Mouse (Mus musculus) MEL (cell line): ENCODE data around the gene Apon. TPM values are rescaled to one million over a fixed set of nuclear protein-coding genes. Genes with fewer than 3 reads are reported as not detected.

ENCODE experiments used
- DNase-seq: peaks from one replicate; pipeline ENCODE4 v3.0.0; 2011; ENCODE audit warnings: low read depth, low spot score
- H3K27ac ChIP-seq: 2 replicates; pipeline ENCODE4 v1.5.1; 2012; ENCODE audit warnings: low read depth, mild to moderate bottlenecking, control low read depth, low read length, moderate library complexity; ENCODE audit not compliant: control insufficient read depth
- H3K27me3 ChIP-seq, 2 experiments: fragments of 150-350 bp in 1 of 2; sonication (generic) in 1 of 2; 2 replicates each; pipeline ENCODE4 v1.6.1; 2012; ENCODE audit warnings: low read length in 2 of 2, mild to moderate bottlenecking in 2 of 2, improper control_type of control experiment in 1 of 2, moderate library complexity in 1 of 2; ENCODE audit not compliant: insufficient read depth in 2 of 2, control insufficient read depth in 1 of 2
- H3K36me3 ChIP-seq, 2 experiments: 2 replicates each; pipeline ENCODE4 v1.6.1; 2012 to 2014; ENCODE audit warnings: low read length in 2 of 2, improper control_type of control experiment in 1 of 2, inconsistent platforms in 1 of 2, mild to moderate bottlenecking in 1 of 2; ENCODE audit not compliant: insufficient read depth in 2 of 2, control insufficient read depth in 1 of 2
- H3K4me1 ChIP-seq, 2 experiments: fragments of 150-350 bp in 1 of 2; sonication (generic) in 1 of 2; 2 replicates each; pipeline ENCODE4 v1.6.1; 2012; ENCODE audit warnings: low read length in 2 of 2, improper control_type of control experiment in 1 of 2, mild to moderate bottlenecking in 1 of 2; ENCODE audit not compliant: insufficient read depth in 2 of 2, control insufficient read depth in 1 of 2
- H3K4me3 ChIP-seq, 2 experiments: fragments of 150-350 bp in 1 of 2; sonication (generic) in 1 of 2; 2 replicates each; pipeline ENCODE4 v1.5.1; 2012; ENCODE audit warnings: low read depth in 2 of 2, low read length in 2 of 2, mild to moderate bottlenecking in 2 of 2, moderate library complexity in 2 of 2, control low read depth in 1 of 2, improper control_type of control experiment in 1 of 2; ENCODE audit not compliant: control insufficient read depth in 1 of 2, insufficient read depth in 1 of 2
- H3K79me2 ChIP-seq: 2 replicates; pipeline ENCODE4 v1.6.1; 2012; ENCODE audit warnings: mild to moderate bottlenecking, low read length, moderate library complexity; ENCODE audit not compliant: control insufficient read depth, poor library complexity, insufficient read depth
- H3K9ac ChIP-seq: 2 replicates; pipeline ENCODE4 v1.6.1; 2012; ENCODE audit warnings: low read depth, mild to moderate bottlenecking, control low read depth, low read length, moderate library complexity; ENCODE audit not compliant: control insufficient read depth, poor library complexity, severe bottlenecking
- H3K9me3 ChIP-seq: fragments of 150-350 bp; sonication (generic); replicated peaks from 2 replicates; pipeline ENCODE4 v1.6.1; 2012; ENCODE audit warnings: mild to moderate bottlenecking, low read length, improper control_type of control experiment, moderate library complexity; ENCODE audit not compliant: insufficient read depth
- CHD1 ChIP-seq: IDR thresholded peaks from 2 replicates; pipeline ENCODE4 v1.6.1; 2012; ENCODE audit warnings: low read depth, mild to moderate bottlenecking, inconsistent platforms, low read length, improper control_type of control experiment
- CHD2 ChIP-seq: IDR thresholded peaks from 2 replicates; pipeline ENCODE4 v1.6.1; 2011; ENCODE audit warnings: low read length, improper control_type of control experiment
- CTCF ChIP-seq, 3 experiments: IDR thresholded peaks in 2 of 3; conservative IDR thresholded peaks in 1 of 3; 2 replicates each; pipeline ENCODE4 v1.5.1; 2011 to 2012; ENCODE audit warnings: low read length in 3 of 3, low read depth in 2 of 3, mild to moderate bottlenecking in 2 of 3, improper control_type of control experiment in 1 of 3, inconsistent platforms in 1 of 3, mixed read lengths in 1 of 3, moderate library complexity in 1 of 3; ENCODE audit not compliant: control insufficient read depth in 1 of 3, insufficient read depth in 1 of 3, poor library complexity in 1 of 3, severe bottlenecking in 1 of 3
- ETS1 ChIP-seq: IDR thresholded peaks from 2 replicates; pipeline ENCODE4 v1.6.1; 2012; ENCODE audit warnings: low read depth, mild to moderate bottlenecking, inconsistent platforms, low read length, improper control_type of control experiment, moderate library complexity
- GATA1 ChIP-seq: IDR thresholded peaks from 2 replicates; pipeline ENCODE4 v1.6.1; 2011; ENCODE audit warnings: low read depth, low read length, improper control_type of control experiment
- HCFC1 ChIP-seq: IDR thresholded peaks from 2 replicates; pipeline ENCODE4 v1.6.1; 2012; ENCODE audit warnings: low read depth, mild to moderate bottlenecking, inconsistent platforms, low read length, improper control_type of control experiment, moderate library complexity
- KAT2A ChIP-seq: conservative IDR thresholded peaks from 2 replicates; pipeline ENCODE4 v1.6.1; 2012; ENCODE audit warnings: low read depth, low read length, improper control_type of control experiment, inconsistent platforms
- MAFK ChIP-seq: IDR thresholded peaks from 2 replicates; pipeline ENCODE4 v1.6.1; 2011; ENCODE audit warnings: low read depth, mild to moderate bottlenecking, low read length, improper control_type of control experiment, borderline replicate concordance
- MAZ ChIP-seq: IDR thresholded peaks from 2 replicates; pipeline ENCODE4 v1.6.1; 2012; ENCODE audit warnings: low read depth, mild to moderate bottlenecking, inconsistent platforms, low read length, improper control_type of control experiment
- MEF2A ChIP-seq: IDR thresholded peaks from 2 replicates; pipeline ENCODE4 v1.6.1; 2014; ENCODE audit warnings: low read depth, mild to moderate bottlenecking, inconsistent platforms, low read length, improper control_type of control experiment; ENCODE audit not compliant: poor library complexity, insufficient replicate concordance, severe bottlenecking; ENCODE audit errors: extremely low read depth
- MYC ChIP-seq: IDR thresholded peaks from 2 replicates; pipeline ENCODE4 v1.6.1; 2011; ENCODE audit warnings: low read depth, mild to moderate bottlenecking, low read length, improper control_type of control experiment, moderate library complexity
- NELFE ChIP-seq: IDR thresholded peaks from 2 replicates; pipeline ENCODE4 v1.6.1; 2011; ENCODE audit warnings: low read depth, low read length, improper control_type of control experiment
- POLR2A ChIP-seq, 2 experiments: IDR thresholded peaks; 2 replicates each; pipeline ENCODE4 v1.6.1; 2011 to 2012; ENCODE audit warnings: low read length in 2 of 2, mild to moderate bottlenecking in 2 of 2, control low read depth in 1 of 2, improper control_type of control experiment in 1 of 2, low read depth in 1 of 2, moderate library complexity in 1 of 2; ENCODE audit not compliant: control insufficient read depth in 1 of 2, insufficient read depth in 1 of 2, poor library complexity in 1 of 2
- RAD21 ChIP-seq: IDR thresholded peaks from 2 replicates; pipeline ENCODE4 v1.6.1; 2011; ENCODE audit warnings: mild to moderate bottlenecking, low read depth, low read length, improper control_type of control experiment
- RCOR1 ChIP-seq: IDR thresholded peaks from 2 replicates; pipeline ENCODE4 v1.6.1; 2012; ENCODE audit warnings: low read depth, mild to moderate bottlenecking, inconsistent platforms, low read length, improper control_type of control experiment
- SIN3A ChIP-seq: IDR thresholded peaks from 2 replicates; pipeline ENCODE4 v1.6.1; 2012; ENCODE audit warnings: low read length, improper control_type of control experiment, inconsistent platforms
- SMC3 ChIP-seq: IDR thresholded peaks from 2 replicates; pipeline ENCODE4 v1.6.1; 2011; ENCODE audit warnings: low read depth, low read length, improper control_type of control experiment
- TBP ChIP-seq: IDR thresholded peaks from 2 replicates; pipeline ENCODE4 v1.8.0; 2011; ENCODE audit warnings: low read depth, low read length, improper control_type of control experiment
- USF1 ChIP-seq: IDR thresholded peaks from 2 replicates; pipeline ENCODE4 v1.6.1; 2014; ENCODE audit warnings: low read depth, mild to moderate bottlenecking, inconsistent platforms, low read length, improper control_type of control experiment, moderate library complexity
- ZC3H11A ChIP-seq: IDR thresholded peaks from 2 replicates; pipeline ENCODE4 v1.6.1; 2012; ENCODE audit warnings: low read depth, mild to moderate bottlenecking, inconsistent platforms, low read length, improper control_type of control experiment
- ZKSCAN1 ChIP-seq: IDR thresholded peaks from 2 replicates; pipeline ENCODE4 v1.6.1; 2012; ENCODE audit warnings: low read depth, mild to moderate bottlenecking, inconsistent platforms, low read length, improper control_type of control experiment, moderate library complexity
- ZNF384 ChIP-seq: IDR thresholded peaks from 2 replicates; pipeline ENCODE4 v1.6.1; 2012; ENCODE audit warnings: low read depth, mild to moderate bottlenecking, inconsistent platforms, low read length, improper control_type of control experiment
- polyA plus RNA-seq, 2 experiments: library from polyadenylated mRNA; stranded (reverse) in 1 of 2; unstranded in 1 of 2; fragments of >175 nt in 1 of 2; fragments of >200 nt in 1 of 2; gene quantifications; 2 replicates each; pipeline versions ENCODE4 v1.2.1 to v1.2.4; 2012; ENCODE audit warnings: low replicate concordance in 2 of 2, low read depth in 1 of 2; ENCODE audit not compliant: insufficient read length in 2 of 2, insufficient read depth in 1 of 2, missing spikeins in 1 of 2
- total RNA-seq: library from RNA; depleted of rRNA; stranded (reverse); fragments of 300-350 nt; gene quantifications from 2 replicates; pipeline ENCODE4 v1.2.3, GENCODE M21; 2012

Gene Apon
- total and polyA plus RNA-seq, 3 experiments, result 0.27 to 0.46 TPM; not detected in 1

DNA sequence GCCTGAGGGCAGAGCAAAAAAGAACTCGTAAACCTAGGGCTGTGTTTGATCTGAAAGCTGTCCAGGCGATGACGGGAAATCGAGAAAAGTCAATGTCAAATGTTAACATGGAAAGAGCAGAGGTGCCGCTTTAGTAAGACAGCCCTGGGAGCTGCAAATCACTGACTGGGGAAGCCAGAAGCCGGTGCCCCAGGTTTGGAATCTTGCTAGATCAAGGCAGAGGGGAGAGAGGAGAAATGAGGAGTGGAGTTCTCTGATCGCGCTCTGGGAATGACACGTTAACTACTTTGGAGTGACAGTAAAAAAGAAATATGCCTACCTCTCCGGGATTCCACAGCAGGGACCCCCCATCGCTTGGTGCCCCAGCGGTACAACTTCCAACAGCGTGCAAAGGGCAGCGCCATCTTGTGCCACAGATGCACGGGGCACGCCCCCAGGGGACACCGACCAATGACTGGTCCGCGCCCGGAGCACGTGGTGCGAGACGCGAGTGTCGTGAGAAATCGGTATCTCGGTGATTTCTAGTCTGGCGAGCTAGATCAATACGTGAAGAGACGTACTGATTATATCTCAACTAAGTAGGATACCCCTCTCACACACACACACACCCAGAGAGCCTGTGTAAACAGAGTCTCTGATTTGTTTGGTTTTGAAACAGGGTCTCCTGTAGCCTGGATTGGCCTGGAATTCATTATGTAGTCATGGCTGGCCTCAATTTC, 42.3 kb upstream of the Apon start, which contains the start of gene Spryd4 (continued):
- no peak for TF ChIP-seq ETS1
- peak; percentile 78 to 97 for TF ChIP-seq POLR2A (IDR thresholded peaks at IDR 0.05; ENCODE audit: control insufficient read depth in 1 of 2, insufficient read depth in 1 of 2, low read depth in 1 of 2, low read length in 2 of 2, poor library complexity in 1 of 2)
- TF ChIP-seq MYC, result peak; percentile 91
- TF ChIP-seq GATA1, result peak; percentile 40

- no peak for DNase-seq
- TF ChIP-seq ZKSCAN1 (0 out of 2 replicates have a peak, but pooled peaks have one; percentile 9), ZC3H11A (0 out of 2 replicates have a peak, but pooled peaks have one; percentile 4), ZNF384 (peak; percentile 83), SIN3A (no peak), RCOR1 (no peak), MAFK (no peak), GATA1 (no peak), MAZ (0 out of 2 replicates have a peak, but pooled peaks have one; percentile 40), POLR2A (IDR thresholded peaks at IDR 0.05; ENCODE audit: control insufficient read depth in 1 of 2, insufficient read depth in 1 of 2, low read depth in 1 of 2, low read length in 2 of 2, poor library complexity in 1 of 2) (no peak)
- peaks cover 2 to 16% of the 10 kb centered on the region in 2 experiments; a peak in 3 of 4 replicates for H3K4me1 ChIP-seq
- peak overlapping the region; percentile 53 for H3K9ac ChIP-seq
- peak overlapping the region; percentile 75 to 89 for H3K4me3 ChIP-seq
- no peaks in the 10 kb centered on the region for H3K27me3 ChIP-seq
- no peaks in the 10 kb centered on the region for H3K9me3 ChIP-seq
- peak overlapping the region; percentile 47 for H3K27ac ChIP-seq
- H3K36me3 ChIP-seq, result peaks cover 0 to 13% of the 10 kb centered on the region in 2 experiments; a peak in 2 of 4 replicates
- peaks cover 11% of the 10 kb centered on the region for H3K79me2 ChIP-seq
These were observed 41.7 kb upstream of the Apon start for GRCm38 (mm10) chr10:128212148-128212547.

- H3K36me3 ChIP-seq, result peaks cover 0 to 14% of the 10 kb centered on the region in 2 experiments; a peak in 2 of 4 replicates
- peaks cover 11% of the 10 kb centered on the region for H3K79me2 ChIP-seq
- H3K9ac ChIP-seq, result peak overlapping the region; percentile 69
- H3K27ac ChIP-seq, result 0 out of 2 replicates have a peak overlapping the region, but pooled peaks have one; percentile 28
- TF ChIP-seq RAD21, result peak; percentile 75
- TF ChIP-seq NELFE, result no peak
- peak; percentile 53 for TF ChIP-seq SMC3
- TF ChIP-seq ETS1, result no peak
- TF ChIP-seq HCFC1, result peak; percentile 51
- TF ChIP-seq CHD2, result no peak
- no peak for TF ChIP-seq MEF2A
- TF ChIP-seq ZC3H11A, result peak; percentile 39; the same call in 1 of the 2 replicates
- no peak for TF ChIP-seq KAT2A
- peak; percentile 25; the same call in 1 of the 2 replicates for TF ChIP-seq USF1
- TF ChIP-seq MYC, result 0 out of 2 replicates have a peak, but pooled peaks have one; percentile 21
- peak; percentile 99 for TF ChIP-seq TBP
- TF ChIP-seq CTCF (IDR thresholded peaks at IDR 0.05 in 2 of 3, conservative IDR thresholded peaks at IDR 0.05 in 1 of 3; ENCODE audit: control insufficient read depth in 1 of 3, insufficient read depth in 1 of 3, low read depth in 2 of 3, low read length in 3 of 3, poor library complexity in 1 of 3, severe bottlenecking in 1 of 3), result peak; percentile 59 to 80 (median 77)
- TF ChIP-seq CHD1, result no peak
- TF ChIP-seq ZNF384, result peak; percentile 91
- no peaks in the 10 kb centered on the region for H3K27me3 ChIP-seq
- peak overlapping the region; percentile 75 to 76 for H3K4me3 ChIP-seq
- H3K4me1 ChIP-seq, result peaks cover 2 to 21% of the 10 kb centered on the region in 2 experiments; a peak in 3 of 4 replicates
- peak; percentile 91 for DNase-seq
- no peaks in the 10 kb centered on the region for H3K9me3 ChIP-seq
These were observed 41.0 kb upstream of the Apon start for GRCm38 (mm10) chr10:128212871-128213323.
